Mouse (Mus musculus) intestine, embryonic 15.5 days (tissue): Measurements from ENCODE around the gene Ehbp1l1. TPM values are rescaled to one million over a fixed set of nuclear protein-coding genes. Genes with fewer than 3 reads are reported as not detected.

Experiments
- polyA plus RNA-seq: library from polyadenylated mRNA; unstranded; fragments of >200 nt; fragmentation: Nextera tagmentation; extraction: Ambion mirVana; gene quantifications from 2 replicates; pipeline ENCODE4 v1.2.1, GENCODE M21; 2015

The Ehbp1l1 gene
- polyA plus RNA-seq, 1 experiment from 2014 or later, result 38.6 TPM

Other genes starting within 250 kb of the Ehbp1l1 start
- 29.5 and 29.8 TPM in 2 replicates for gene Mus81, start 237.9 kb downstream of the Ehbp1l1 start, polyA plus RNA-seq
- gene Cfl1, start 235.9 kb downstream of the Ehbp1l1 start, polyA plus RNA-seq, result 2,332 and 2,514 TPM in 2 replicates
- not detected in 2 replicates for gene 1700020D05Rik, start 222.5 kb downstream of the Ehbp1l1 start, polyA plus RNA-seq
- 7.2 and 8.0 TPM in 2 replicates for gene Snx32, start 215.8 kb downstream of the Ehbp1l1 start, polyA plus RNA-seq
- 19.3 TPM in 2 replicates for gene Ovol1, start 165.7 kb downstream of the Ehbp1l1 start, polyA plus RNA-seq
- 7.9 and 9.9 TPM in 2 replicates for gene Ap5b1, start 158.3 kb downstream of the Ehbp1l1 start, polyA plus RNA-seq
- gene Rnaseh2c, start 124.4 kb downstream of the Ehbp1l1 start, polyA plus RNA-seq, result 128 and 149 TPM in 2 replicates
- gene Kat5, start 116.1 kb downstream of the Ehbp1l1 start, polyA plus RNA-seq, result 44.1 and 47.3 TPM in 2 replicates
- gene Rela, start 88.8 kb downstream of the Ehbp1l1 start, polyA plus RNA-seq, result 43.0 and 43.3 TPM in 2 replicates
- 21.5 and 23.8 TPM in 2 replicates for gene Sipa1, start 62.6 kb downstream of the Ehbp1l1 start, polyA plus RNA-seq
- 33.7 and 36.3 TPM in 2 replicates for gene Map3k11, start 37.6 kb downstream of the Ehbp1l1 start, polyA plus RNA-seq
- gene Pcnx3, start 37.4 kb downstream of the Ehbp1l1 start, polyA plus RNA-seq, result 16.3 and 16.8 TPM in 2 replicates
- gene Kcnk7, start 21.9 kb downstream of the Ehbp1l1 start, polyA plus RNA-seq, result 0.29 and 0.43 TPM in 2 replicates
- 68.7 and 69.6 TPM in 2 replicates for gene Fam89b, start 3.3 kb upstream of the Ehbp1l1 start, polyA plus RNA-seq
- gene Ltbp3, start 14.6 kb upstream of the Ehbp1l1 start, polyA plus RNA-seq, result 20.7 and 21.7 TPM in 2 replicates
- 60.6 and 60.9 TPM in 2 replicates for gene Scyl1, start 45.1 kb upstream of the Ehbp1l1 start, polyA plus RNA-seq
- gene Frmd8, start 149.0 kb upstream of the Ehbp1l1 start, polyA plus RNA-seq, result 26.9 and 28.0 TPM in 2 replicates
- 3.5 and 4.2 TPM in 2 replicates for gene Slc25a45, start 151.5 kb upstream of the Ehbp1l1 start, polyA plus RNA-seq
- gene Tigd3, start 167.8 kb upstream of the Ehbp1l1 start, polyA plus RNA-seq, result 1.9 and 2.7 TPM in 2 replicates
- 109 and 118 TPM in 2 replicates for gene Dpf2, start 186.7 kb upstream of the Ehbp1l1 start, polyA plus RNA-seq
- 11.9 and 12.4 TPM in 2 replicates for gene Cdc42ep2, start 198.5 kb upstream of the Ehbp1l1 start, polyA plus RNA-seq
- 64.0 and 65.8 TPM in 2 replicates for gene Pola2, start 237.9 kb upstream of the Ehbp1l1 start, polyA plus RNA-seq